In genomic region chr11:29181751-29182150, GRCm38 (mm10) we compare ENCODE assay signal across 19 mouse cellular contexts. TPM values are rescaled to one million over a fixed set of nuclear protein-coding genes. Genes with fewer than 3 reads are reported as not detected.
DNase-seq lines count a peak whose midpoint lies in the region; ATAC-seq and TF ChIP-seq lines count a peak whose summit lies in the region.
"Had no signal": no experiment of that assay in that cellular context is flagged by ENCODE, and none has a peak within 500 bp of the region (broad histone marks: within the 10 kb centered on the region; RNA-seq: fewer than 3 reads in every experiment).

No protein-coding gene starts in this region.

- H3K27ac ChIP-seq in heart, embryonic 12.5 days (ENCODE audit: poor library complexity, severe bottlenecking): peak overlapping the region; percentile 54; the same call in 1 of the 2 replicates
- H3K27ac ChIP-seq in heart, embryonic 10.5 days: no peak overlapping the region
- H3K27ac ChIP-seq in heart, embryonic 16.5 days (ENCODE audit: low read length): peak overlapping the region; percentile 61
- no peak overlapping the region for H3K27ac ChIP-seq in cerebellum, adult 2 months (ENCODE audit: insufficient read depth, low read length)
- H3K27ac ChIP-seq: embryonic facial prominence, embryonic 10.5 days; forebrain, embryonic 13.5 days; hindbrain, embryonic 10.5 days; hindbrain, embryonic 14.5 days; intestine, embryonic 15.5 days had no signal

- H3K4me2 ChIP-seq in heart, embryonic 12.5 days: 0 out of 2 replicates have a peak overlapping the region, but pooled peaks have one; percentile 4
- peak overlapping the region; percentile 36 for H3K4me2 ChIP-seq in heart, embryonic 16.5 days (ENCODE audit: low read depth, low read length)
- H3K4me2 ChIP-seq: forebrain, embryonic 13.5 days; hindbrain, embryonic 14.5 days; intestine, embryonic 15.5 days had no signal

- H3K4me1 ChIP-seq in heart, embryonic 12.5 days (replicated peaks): peaks cover 9% of the 10 kb centered on the region
- H3K4me1 ChIP-seq in heart, embryonic 10.5 days: no peaks in the 10 kb centered on the region
- H3K4me1 ChIP-seq in heart, embryonic 16.5 days (ENCODE audit: control insufficient read depth, insufficient read depth, low read length): peaks cover 13% of the 10 kb centered on the region
- H3K4me1 ChIP-seq in cerebellum, adult 2 months (ENCODE audit: control insufficient read depth, insufficient read depth, low read length): no peaks in the 10 kb centered on the region; the same call in 1 of the 2 replicates
- H3K4me1 ChIP-seq: embryonic facial prominence, embryonic 10.5 days; hindbrain, embryonic 10.5 days; intestine, embryonic 15.5 days had no signal

- intact Hi-C loops in heart, postnatal 10 days (cut with DNase I): no loop called here

- ATAC-seq in heart, embryonic 12.5 days (ENCODE audit: insufficient number of reproducible peaks, low FRiP score): no peak
- no peak; the same call in 1 of the 2 replicates for ATAC-seq in heart, embryonic 16.5 days (replicated peaks; ENCODE audit: extremely low read depth, insufficient read depth, low FRiP score)
- ATAC-seq: forebrain, embryonic 13.5 days; forebrain, postnatal 0 days; intestine, embryonic 15.5 days had no signal

- peaks cover 39% of the 10 kb centered on the region for H3K36me3 ChIP-seq in heart, embryonic 12.5 days
- peaks cover 41% of the 10 kb centered on the region for H3K36me3 ChIP-seq in heart, embryonic 10.5 days
- peaks cover 19% of the 10 kb centered on the region; the same call in 1 of the 2 replicates for H3K36me3 ChIP-seq in heart, embryonic 16.5 days (ENCODE audit: control insufficient read depth, insufficient read depth)

- no peaks in the 10 kb centered on the region for H3K27me3 ChIP-seq in heart, embryonic 12.5 days (replicated peaks)
- H3K27me3 ChIP-seq in heart, embryonic 10.5 days (ENCODE audit: insufficient read depth, poor library complexity, severe bottlenecking): no peaks in the 10 kb centered on the region
- H3K27me3 ChIP-seq in heart, embryonic 16.5 days (ENCODE audit: control insufficient read depth, insufficient read depth, low read length): no peaks in the 10 kb centered on the region
- no peaks in the 10 kb centered on the region for H3K27me3 ChIP-seq in cerebellum, adult 2 months (ENCODE audit: control insufficient read depth, insufficient read depth, low read length)
- H3K27me3 ChIP-seq: forebrain, embryonic 13.5 days; intestine, embryonic 15.5 days had no signal

- no peak for TF ChIP-seq CTCF in cerebellum, adult 2 months (IDR thresholded peaks at IDR 0.05; ENCODE audit: borderline replicate concordance, insufficient read depth, low read depth, low read length)

- no peak overlapping the region for H3K4me3 ChIP-seq in heart, embryonic 12.5 days
- H3K4me3 ChIP-seq in heart, embryonic 10.5 days: no peak overlapping the region
- no peak overlapping the region for H3K4me3 ChIP-seq in heart, embryonic 16.5 days (ENCODE audit: low read length)
- H3K4me3 ChIP-seq in cerebellum, adult 2 months (replicated peaks; ENCODE audit: insufficient read depth, low read depth, low read length): no peak overlapping the region
- H3K4me3 ChIP-seq: embryonic facial prominence, embryonic 10.5 days; forebrain, embryonic 13.5 days; hindbrain, embryonic 10.5 days; intestine, embryonic 15.5 days had no signal

- DNase-seq in gastrocnemius, postnatal 25 days: peak; percentile 8
- DNase-seq in gastrocnemius, postnatal 4 days (ENCODE audit: low spot score in 2 of 2): no peak
- DNase-seq in heart, embryonic 10.5 days (ENCODE audit: low spot score): no peak
- no peak for DNase-seq in heart, postnatal 10 days
- no peak for DNase-seq in cerebellum, adult 2 months
- DNase-seq: adrenal gland, adult 2 months; adrenal gland, postnatal 25 days; cerebellum, adult 18-20 months; cerebellum, postnatal 10 days; forebrain, postnatal 0 days; kidney, adult 18-20 months; kidney, postnatal 10 days had no signal

- no peak overlapping the region for H3K9ac ChIP-seq in heart, embryonic 12.5 days
- H3K9ac ChIP-seq in heart, embryonic 16.5 days (ENCODE audit: low read length): no peak overlapping the region
- H3K9ac ChIP-seq: forebrain, embryonic 13.5 days; forebrain, postnatal 0 days; hindbrain, embryonic 14.5 days; intestine, embryonic 15.5 days had no signal

- no peaks in the 10 kb centered on the region for H3K9me3 ChIP-seq in heart, embryonic 12.5 days (replicated peaks)
- H3K9me3 ChIP-seq in heart, embryonic 10.5 days: no peaks in the 10 kb centered on the region
- H3K9me3 ChIP-seq in heart, embryonic 16.5 days (replicated peaks; ENCODE audit: control insufficient read depth, low read length): no peaks in the 10 kb centered on the region
- H3K9me3 ChIP-seq: embryonic facial prominence, embryonic 10.5 days; forebrain, embryonic 13.5 days; hindbrain, embryonic 10.5 days; intestine, embryonic 15.5 days had no signal

- TF ChIP-seq POLR2A in cerebellum, adult 2 months (IDR thresholded peaks at IDR 0.05; ENCODE audit: borderline replicate concordance, insufficient read depth, low read length): no peak

- WGBS in heart, embryonic 12.5 days: 59% methylated on average over 5 of the region's 5 CpGs
- 74% methylated on average over 5 of the region's 5 CpGs for WGBS in heart, embryonic 10.5 days
- WGBS in heart, embryonic 16.5 days: 42% methylated on average over 5 of the region's 5 CpGs
- 64% methylated on average over 5 of the region's 5 CpGs for WGBS in cerebellum, adult 2 months

RNA-seq across cellular contexts. Expression of gene Ppp4r3b, which starts 9.1 kb away (rescaled TPM):
- total RNA-seq in gastrocnemius, postnatal 25 days (2021): 10 to 100 TPM; 23.6 to 25.0 TPM
- 10 to 100 TPM; 40.5 to 42.3 TPM for total RNA-seq in gastrocnemius, postnatal 4 days (2021)
- 47.8 and 49.1 TPM in 2 replicates for polyA plus RNA-seq in heart, embryonic 12.5 days (2016; fragmentation: Nextera tagmentation; extraction: Ambion mirVana)
- 52.3 and 61.5 TPM in 2 replicates for polyA plus RNA-seq in heart, embryonic 10.5 days (2016; fragmentation: Nextera tagmentation; extraction: Ambion mirVana)
- polyA plus RNA-seq in heart, embryonic 16.5 days (2015; fragmentation: Nextera tagmentation; extraction: Ambion mirVana): 42.7 and 46.9 TPM in 2 replicates
- 10 to 100 TPM; 40.3 to 46.0 TPM for total RNA-seq in heart, postnatal 10 days (2021)
- 21.5 and 22.8 TPM in 2 replicates for polyA plus RNA-seq in cerebellum, adult 2 months (2012; rRNA removed)

RNA-seq across cellular contexts. Expression of gene Pnpt1, which starts 51.2 kb away (rescaled TPM):
- total RNA-seq in gastrocnemius, postnatal 25 days (2021): 10 to 100 TPM; 14.3 to 15.3 TPM
- 10 to 100 TPM; 17.2 to 20.0 TPM for total RNA-seq in gastrocnemius, postnatal 4 days (2021)
- 47.7 and 48.2 TPM in 2 replicates for polyA plus RNA-seq in heart, embryonic 12.5 days (2016; fragmentation: Nextera tagmentation; extraction: Ambion mirVana)
- polyA plus RNA-seq in heart, embryonic 10.5 days (2016; fragmentation: Nextera tagmentation; extraction: Ambion mirVana): 50.8 and 51.7 TPM in 2 replicates
- polyA plus RNA-seq in heart, embryonic 16.5 days (2015; fragmentation: Nextera tagmentation; extraction: Ambion mirVana): 36.1 and 41.1 TPM in 2 replicates
- 10 to 100 TPM; 27.9 to 30.4 TPM for total RNA-seq in heart, postnatal 10 days (2021)
- 18.9 and 20.2 TPM in 2 replicates for polyA plus RNA-seq in cerebellum, adult 2 months (2012; rRNA removed)

Comparison
In these comparisons a context has a peak if more than half of its experiments do, and no peak if none do; other contexts are left out.
1. H3K27ac ChIP-seq: peak in heart, embryonic 12.5 days (single experiment) and heart, embryonic 16.5 days (single experiment); none in heart, embryonic 10.5 days (single experiment) and cerebellum, adult 2 months (single experiment).